Mouse (Mus musculus): ENCODE data around the gene Rhox4e. TPM values are rescaled to one million over a fixed set of nuclear protein-coding genes. Genes with fewer than 3 reads are reported as not detected.

Gene Rhox4e
- polyA plus RNA-seq, 1 experiment from 2014 or later, result not detected

Other genes with a start within 250 kb of the Rhox4e start
- gene Rhox3a2, start 177.4 kb upstream of the Rhox4e start, polyA plus RNA-seq (2014; fragmentation: Nextera tagmentation; extraction: Ambion mirVana), result not detected in 2 replicates
- gene Rhox4a2, start 166.6 kb upstream of the Rhox4e start, polyA plus RNA-seq (2014; fragmentation: Nextera tagmentation; extraction: Ambion mirVana), result 1.1 and 1.2 TPM in 2 replicates
- 0.57 TPM in 1 of 2 replicates, not detected in the other for gene Rhox2b, start 145.3 kb upstream of the Rhox4e start, polyA plus RNA-seq (2014; fragmentation: Nextera tagmentation; extraction: Ambion mirVana)
- gene Rhox4b, start 124.9 kb upstream of the Rhox4e start, polyA plus RNA-seq (2014; fragmentation: Nextera tagmentation; extraction: Ambion mirVana), result not detected in 2 replicates
- 0.49 and 1.0 TPM in 2 replicates for gene Rhox2c, start 103.7 kb upstream of the Rhox4e start, polyA plus RNA-seq (2014; fragmentation: Nextera tagmentation; extraction: Ambion mirVana)
- gene Rhox3c, start 98.8 kb upstream of the Rhox4e start, polyA plus RNA-seq (2014; fragmentation: Nextera tagmentation; extraction: Ambion mirVana), result not detected in 2 replicates
- not detected in 2 replicates for gene Rhox4c, start 77.1 kb upstream of the Rhox4e start, polyA plus RNA-seq (2014; fragmentation: Nextera tagmentation; extraction: Ambion mirVana)
- not detected in 2 replicates for gene Rhox2d, start 64.0 kb upstream of the Rhox4e start, polyA plus RNA-seq (2014; fragmentation: Nextera tagmentation; extraction: Ambion mirVana)
- not detected in 2 replicates for gene Rhox4d, start 43.1 kb upstream of the Rhox4e start, polyA plus RNA-seq (2014; fragmentation: Nextera tagmentation; extraction: Ambion mirVana)
- not detected in 2 replicates for gene Rhox2e, start 27.0 kb upstream of the Rhox4e start, polyA plus RNA-seq (2014; fragmentation: Nextera tagmentation; extraction: Ambion mirVana)
- gene Rhox3e, start 15.4 kb upstream of the Rhox4e start, polyA plus RNA-seq (2014; fragmentation: Nextera tagmentation; extraction: Ambion mirVana), result not detected in 2 replicates
- not detected in 2 replicates for gene Rhox2f, start 14.0 kb downstream of the Rhox4e start, polyA plus RNA-seq (2014; fragmentation: Nextera tagmentation; extraction: Ambion mirVana)
- gene Rhox3f, start 23.6 kb downstream of the Rhox4e start, polyA plus RNA-seq (2014; fragmentation: Nextera tagmentation; extraction: Ambion mirVana), result not detected in 2 replicates
- gene Rhox4f, start 50.3 kb downstream of the Rhox4e start, polyA plus RNA-seq (2014; fragmentation: Nextera tagmentation; extraction: Ambion mirVana), result not detected in 2 replicates
- gene Rhox3g, start 71.2 kb downstream of the Rhox4e start, polyA plus RNA-seq (2014; fragmentation: Nextera tagmentation; extraction: Ambion mirVana), result not detected in 2 replicates
- not detected in 2 replicates for gene Rhox2g, start 86.1 kb downstream of the Rhox4e start, polyA plus RNA-seq (2014; fragmentation: Nextera tagmentation; extraction: Ambion mirVana)
- not detected in 2 replicates for gene Rhox4g, start 93.9 kb downstream of the Rhox4e start, polyA plus RNA-seq (2014; fragmentation: Nextera tagmentation; extraction: Ambion mirVana)
- gene Rhox3h, start 111.4 kb downstream of the Rhox4e start, polyA plus RNA-seq (2014; fragmentation: Nextera tagmentation; extraction: Ambion mirVana), result not detected in 2 replicates
- gene Rhox2h, start 115.9 kb downstream of the Rhox4e start, polyA plus RNA-seq (2014; fragmentation: Nextera tagmentation; extraction: Ambion mirVana), result not detected in 2 replicates
- gene Rhox5, start 247.4 kb downstream of the Rhox4e start, polyA plus RNA-seq (2014; fragmentation: Nextera tagmentation; extraction: Ambion mirVana), result 0.53 and 1.1 TPM in 2 replicates

All from forebrain, embryonic 11.5 days (tissue).